Mouse (Mus musculus): Measurements from ENCODE around the gene Cpsf2. TPM values are rescaled to one million over a fixed set of nuclear protein-coding genes. Genes with fewer than 3 reads are reported as not detected.

The Cpsf2 gene
- polyA plus RNA-seq, 1 experiment from 2014 or later, result 27.3 TPM

Other genes starting within 250 kb of the Cpsf2 start
- gene Fbln5, start 156.9 kb upstream of the Cpsf2 start, polyA plus RNA-seq (2014; fragmentation: Nextera tagmentation; extraction: Ambion mirVana), result 143 and 156 TPM in 2 replicates
- gene Trip11, start 62.7 kb upstream of the Cpsf2 start, polyA plus RNA-seq (2014; fragmentation: Nextera tagmentation; extraction: Ambion mirVana), result 22.2 and 26.0 TPM in 2 replicates
- 11.3 and 13.2 TPM in 2 replicates for gene Atxn3, start 17.7 kb upstream of the Cpsf2 start, polyA plus RNA-seq (2014; fragmentation: Nextera tagmentation; extraction: Ambion mirVana)
- 0.65 and 0.79 TPM in 2 replicates for gene Slc24a4, start 152.7 kb downstream of the Cpsf2 start, polyA plus RNA-seq (2014; fragmentation: Nextera tagmentation; extraction: Ambion mirVana)